Mouse (Mus musculus) E14TG2a.4 (cell line): ENCODE data around the gene Frmd4b.

Experiments used
- CTCF ChIP-seq: conservative IDR thresholded peaks from 2 replicates; pipeline ENCODE4 v1.5.1; 2014; ENCODE audit warnings: low read length
- NANOG ChIP-seq: IDR thresholded peaks from 2 replicates; pipeline ENCODE4 v1.6.1; 2014; ENCODE audit warnings: borderline replicate concordance, low read length, mixed read lengths

- TF ChIP-seq CTCF (no peak), NANOG (no peak)
Measured at GRCm38 (mm10) chr6:97409467-97410239, 207.7 kb downstream of the Frmd4b start.
